Mouse (Mus musculus) heart, embryonic 13.5 days (tissue): ENCODE measurements around the gene Wfdc5. TPM values are rescaled to one million over a fixed set of nuclear protein-coding genes. Genes with fewer than 3 reads are reported as not detected.
A peak's percentile ranks its signal among the peaks of the same experiment; 100 is the strongest.

Experiments used
- ATAC-seq: fragments of 200-750 bp; cut with Nextera tagmentation; 2 replicates; pipeline ENCODE4 v1.8.0; 2017; ENCODE audit warnings: moderate TSS enrichment; ENCODE audit not compliant: insufficient number of reproducible peaks, low FRiP score, low TSS enrichment; ENCODE audit errors: extremely low read depth
- H3K27ac ChIP-seq: fragments of 300-500 bp; sonication (generic); replicated peaks from 2 replicates; pipeline ENCODE4 v1.5.1; 2015; ENCODE audit warnings: moderate library complexity, mild to moderate bottlenecking, inconsistent platforms
- H3K27me3 ChIP-seq: fragments of 300-500 bp; sonication (generic); replicated peaks from 2 replicates; pipeline ENCODE4 v1.6.1; 2015; ENCODE audit warnings: mild to moderate bottlenecking, inconsistent platforms
- H3K36me3 ChIP-seq: fragments of 300-500 bp; sonication (generic); 2 replicates; pipeline ENCODE4 v1.6.1; 2015; ENCODE audit warnings: mild to moderate bottlenecking, inconsistent platforms
- H3K4me1 ChIP-seq: fragments of 300-500 bp; sonication (generic); 2 replicates; pipeline ENCODE4 v1.6.1; 2015; ENCODE audit warnings: inconsistent platforms
- H3K4me2 ChIP-seq: fragments of 300-500 bp; sonication (generic); 2 replicates; pipeline ENCODE4 v1.6.1; 2015; ENCODE audit warnings: inconsistent platforms, mild to moderate bottlenecking, moderate library complexity
- H3K4me3 ChIP-seq: fragments of 300-500 bp; sonication (generic); 2 replicates; pipeline ENCODE4 v1.5.1; 2015; ENCODE audit warnings: moderate library complexity, mild to moderate bottlenecking, inconsistent platforms
- H3K9ac ChIP-seq: fragments of 300-500 bp; sonication (generic); 2 replicates; pipeline ENCODE4 v1.6.1; 2015; ENCODE audit warnings: inconsistent platforms, mild to moderate bottlenecking, moderate library complexity
- H3K9me3 ChIP-seq: fragments of 300-500 bp; sonication (generic); 2 replicates; pipeline ENCODE4 v1.6.1; 2016; ENCODE audit warnings: inconsistent platforms
- WGBS: fragments of 180-500 bp; shearing (Covaris S2); methylation state at CpG from one replicate; pipeline ENCODE4 v1.1.7; 2015; ENCODE audit warnings: mixed read lengths; 5-methylcytosine and 5-hydroxymethylcytosine counted together
- polyA plus RNA-seq: library from polyadenylated mRNA; unstranded; fragments of >200 nt; fragmentation: Nextera tagmentation; extraction: Ambion mirVana; gene quantifications from 2 replicates; pipeline ENCODE4 v1.2.1, GENCODE M21; 2015

Gene Wfdc5
- polyA plus RNA-seq, 1 experiment from 2014 or later: not detected

DNA sequence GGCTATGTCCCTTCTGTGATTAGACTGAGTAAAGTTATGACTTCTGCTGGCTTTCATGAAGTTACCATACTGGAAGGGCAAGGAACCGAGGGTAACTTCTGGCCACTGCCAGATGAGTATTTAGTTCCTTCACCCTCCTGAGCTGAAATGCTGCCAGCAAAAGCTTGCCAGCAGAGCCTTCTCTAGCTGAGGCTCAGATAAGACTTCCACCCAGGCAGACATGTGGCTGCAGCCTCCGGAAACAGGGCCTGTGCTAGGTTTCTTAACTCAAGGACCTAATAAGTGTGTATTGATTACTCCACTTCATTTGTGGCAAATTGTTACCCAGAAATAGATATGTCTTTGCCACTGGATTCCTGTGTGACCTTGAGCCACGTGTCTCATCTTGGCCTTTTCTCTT lies 9.1 kb downstream of the Wfdc5 start:
- Histone ChIP-seq H3K4me1 (peaks cover 38% of the 10 kb centered on the region), H3K4me2 (no peak overlapping the region), H3K9me3 (no peaks in the 10 kb centered on the region), H3K9ac (no peak overlapping the region), H3K4me3 (no peak overlapping the region), H3K36me3 (no peaks in the 10 kb centered on the region), H3K27ac (peak overlapping the region; percentile 43), H3K27me3 (peaks cover 68% of the 10 kb centered on the region)
- 23% methylated on average over 3 of the region's 3 CpGs for WGBS
- ATAC-seq: no peak

DNA sequence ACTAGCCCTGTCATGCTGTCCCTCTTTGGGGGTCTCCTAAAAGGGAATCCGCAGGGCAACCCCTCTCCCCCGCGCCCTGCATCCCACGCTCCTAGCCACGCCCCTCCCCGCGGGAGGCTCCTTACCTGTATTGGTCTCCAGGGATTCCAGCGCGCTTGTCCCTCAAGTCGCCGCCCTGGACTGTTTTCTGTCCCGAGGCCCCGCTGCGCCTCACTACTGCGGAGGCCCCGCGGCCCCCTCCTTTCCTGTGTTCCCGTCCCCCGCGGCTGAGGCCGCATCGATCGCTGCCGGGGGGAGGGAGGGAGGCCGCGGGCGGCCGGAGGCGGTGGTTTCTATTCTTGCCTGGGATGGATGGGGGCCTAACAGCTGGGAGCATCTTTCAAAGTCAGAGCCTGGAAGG lies 11.6 kb downstream of the Wfdc5 start, which contains the start of gene Kcns1:
Gene Kcns1 (minus strand): TSS at position 212 of the 400 bp plus-strand sequence.
- H3K4me2 ChIP-seq: peak within 1 kb of the TSS; percentile 73
- H3K36me3 ChIP-seq: no peaks in the 10 kb centered on the region
- 2% methylated on average over 29 of the region's 29 CpGs for WGBS
- H3K9ac ChIP-seq: peak within 1 kb of the TSS; percentile 71
- H3K4me3 ChIP-seq: peak within 1 kb of the TSS; percentile 47
- no peak within 1 kb of the TSS for H3K27ac ChIP-seq
- H3K4me1 ChIP-seq: peaks cover 46% of the 10 kb centered on the region
- ATAC-seq: no peak
- no peaks in the 10 kb centered on the region for H3K9me3 ChIP-seq
- H3K27me3 ChIP-seq: peaks cover 74% of the 10 kb centered on the region

DNA sequence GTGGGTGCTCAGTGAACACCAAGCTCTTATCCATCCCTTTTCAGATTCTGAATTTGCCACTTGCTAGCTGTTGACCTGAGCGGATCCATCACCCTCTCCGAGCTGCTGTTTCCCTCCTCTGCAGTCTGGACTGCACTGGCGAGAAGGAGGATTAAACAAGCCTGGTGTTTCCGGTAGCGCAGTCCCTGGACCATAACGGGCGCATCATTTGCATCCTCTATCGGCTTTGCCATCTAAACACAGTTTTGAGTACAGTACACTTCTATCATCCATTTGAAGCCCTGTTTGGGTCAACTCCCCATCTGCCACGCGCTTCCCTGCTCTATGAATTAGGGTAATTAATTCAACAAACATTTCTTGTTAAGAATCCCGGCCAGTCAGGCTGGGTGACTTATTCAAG lies 12.2 kb downstream of the Wfdc5 start:
- no peaks in the 10 kb centered on the region for H3K36me3 ChIP-seq
- no peak overlapping the region for H3K27ac ChIP-seq

DNA sequence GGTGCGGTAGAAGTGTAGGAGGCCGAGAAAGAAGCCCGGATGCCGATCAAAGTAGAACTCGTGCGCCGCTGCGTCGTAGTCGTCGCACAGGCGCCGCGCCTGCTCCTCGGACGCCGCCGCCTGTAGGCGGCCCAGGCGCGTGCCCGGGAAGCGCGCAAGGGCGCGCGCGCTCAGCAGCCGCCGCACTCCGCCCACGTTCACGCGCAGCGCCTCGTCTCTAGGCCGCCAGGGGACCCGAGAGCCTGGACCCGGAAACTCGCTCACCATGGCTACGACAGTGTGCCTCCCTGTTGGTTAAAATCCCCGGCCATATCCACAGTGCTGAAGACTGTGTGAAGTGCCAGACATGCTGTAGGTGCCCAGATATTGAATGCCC lies 14.0 kb downstream of the Wfdc5 start:
- H3K27me3 ChIP-seq: peaks cover 90% of the 10 kb centered on the region
- H3K9me3 ChIP-seq: no peaks in the 10 kb centered on the region
- H3K4me1 ChIP-seq: peaks cover 32% of the 10 kb centered on the region
- H3K9ac ChIP-seq: peak overlapping the region; percentile 50; the same call in 1 of the 2 replicates
- H3K4me3 ChIP-seq: peak overlapping the region; percentile 45
- no peaks in the 10 kb centered on the region for H3K36me3 ChIP-seq
- peak overlapping the region; percentile 67 for H3K4me2 ChIP-seq
- WGBS: 11% methylated on average over 28 of the region's 42 CpGs
- no peak overlapping the region for H3K27ac ChIP-seq
- ATAC-seq: no peak

More for the DNA sequence above, 12.2 kb downstream of the Wfdc5 start:
- 10% methylated on average over 11 of the region's 11 CpGs for WGBS
- H3K4me3 ChIP-seq: peak overlapping the region; percentile 47; the same call in 1 of the 2 replicates
- H3K9ac ChIP-seq: peak overlapping the region; percentile 71; the same call in 1 of the 2 replicates
- H3K9me3 ChIP-seq: no peaks in the 10 kb centered on the region
- H3K4me2 ChIP-seq: peak overlapping the region; percentile 73
- H3K27me3 ChIP-seq: peaks cover 80% of the 10 kb centered on the region
- ATAC-seq: no peak
- peaks cover 46% of the 10 kb centered on the region for H3K4me1 ChIP-seq

DNA sequence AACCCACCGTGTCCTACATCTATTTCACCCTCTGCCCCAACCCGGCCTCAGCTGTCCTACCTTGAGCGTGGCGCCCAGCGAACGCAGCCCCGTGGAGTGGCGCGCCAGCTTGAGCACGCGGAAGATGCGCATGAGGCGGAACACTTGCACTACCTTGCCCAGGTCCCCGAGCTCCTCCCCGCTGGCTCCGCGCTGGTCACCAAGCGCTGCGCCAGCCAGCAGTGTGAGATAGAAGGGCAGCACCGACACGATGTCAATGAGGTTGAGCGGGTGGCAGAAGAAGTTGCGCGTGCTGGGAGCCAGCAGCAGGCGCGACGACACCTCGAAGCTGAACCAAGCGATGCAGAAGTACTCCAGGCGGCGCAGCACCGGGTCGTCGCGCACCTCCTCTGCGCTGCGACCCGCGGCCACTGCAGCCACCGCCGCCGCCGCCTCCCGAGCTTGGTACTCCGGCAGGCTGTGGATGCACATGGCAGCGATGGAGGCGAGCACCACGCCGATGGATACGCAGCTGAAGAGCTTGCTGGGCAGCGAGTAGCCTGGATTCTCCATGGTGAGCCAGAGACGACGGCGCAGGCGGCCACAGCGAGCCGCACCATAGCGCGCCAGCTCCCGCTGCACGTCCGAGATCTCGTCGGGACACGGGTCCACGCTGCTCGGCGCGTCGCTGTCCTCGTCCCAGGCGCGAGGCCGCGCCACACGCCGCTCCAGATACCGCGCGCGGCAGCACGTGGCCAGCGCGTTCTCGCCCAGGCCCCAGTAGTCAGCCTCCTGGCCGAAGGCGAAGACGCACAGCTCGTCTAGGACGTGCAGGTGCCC lies 14.6 kb downstream of the Wfdc5 start:
- peak overlapping the region; percentile 45 for H3K4me3 ChIP-seq
- 13% methylated on average over 88 of the region's 90 CpGs for WGBS
- peak overlapping the region; percentile 50 for H3K9ac ChIP-seq
- peaks cover 27% of the 10 kb centered on the region for H3K4me1 ChIP-seq
- H3K27me3 ChIP-seq: peaks cover 96% of the 10 kb centered on the region
- H3K27ac ChIP-seq: no peak overlapping the region
- peak overlapping the region; percentile 67 for H3K4me2 ChIP-seq
- H3K9me3 ChIP-seq: no peaks in the 10 kb centered on the region
- no peaks in the 10 kb centered on the region for H3K36me3 ChIP-seq
- no peak for ATAC-seq

DNA sequence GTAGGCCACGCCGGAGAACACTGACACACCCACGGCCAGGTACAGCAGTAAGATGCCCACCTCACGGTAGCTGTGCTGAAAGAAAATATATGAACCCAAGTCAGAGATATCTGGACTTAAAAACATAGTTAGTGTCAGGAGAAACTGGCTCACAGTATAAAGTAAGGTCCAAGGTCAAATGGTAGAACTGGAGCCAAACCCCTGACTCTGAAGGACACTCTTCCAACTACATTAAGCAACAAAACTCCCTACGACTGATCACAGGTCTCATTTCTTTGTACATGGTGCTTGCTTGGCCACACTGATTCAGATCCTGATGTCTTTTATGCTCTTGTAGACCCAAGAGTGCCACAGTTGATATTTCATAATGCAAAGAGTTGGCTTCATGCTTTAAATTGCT lies 17.6 kb downstream of the Wfdc5 start:
- ATAC-seq: no peak
- H3K27me3 ChIP-seq: peaks cover 75% of the 10 kb centered on the region
- no peak overlapping the region for H3K4me3 ChIP-seq
- H3K4me2 ChIP-seq: no peak overlapping the region
- H3K36me3 ChIP-seq: no peaks in the 10 kb centered on the region
- H3K4me1 ChIP-seq: peaks cover 11% of the 10 kb centered on the region
- 82% methylated on average over 5 of the region's 5 CpGs for WGBS
- no peak overlapping the region for H3K9ac ChIP-seq
- H3K27ac ChIP-seq: no peak overlapping the region
- H3K9me3 ChIP-seq: no peaks in the 10 kb centered on the region

DNA sequence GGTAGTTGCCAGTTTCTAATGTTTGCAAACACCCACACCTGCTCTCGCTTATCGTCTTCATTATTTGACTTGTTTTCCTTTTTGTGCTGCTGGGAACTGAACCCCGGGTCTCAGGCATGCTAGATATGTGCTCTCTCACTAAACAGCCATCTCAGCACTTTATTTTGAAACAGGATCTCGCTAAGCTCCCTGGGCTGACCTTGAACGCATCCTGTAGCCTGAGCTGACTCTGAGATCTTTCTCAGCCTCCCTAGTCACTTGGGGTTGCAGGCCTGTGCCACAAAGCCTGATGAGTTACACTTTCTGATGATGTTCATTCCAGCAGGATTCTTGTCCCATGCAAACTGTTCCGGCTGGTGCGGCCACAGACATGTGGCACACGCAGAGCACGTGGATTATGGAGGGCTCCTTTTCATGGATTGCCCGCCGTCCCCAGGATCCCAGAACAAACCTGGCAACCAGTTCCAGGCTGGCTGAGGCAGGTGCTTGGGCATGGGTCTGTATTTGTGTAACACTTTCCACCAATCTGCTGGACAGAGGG lies 21.0 kb downstream of the Wfdc5 start:
- H3K9me3 ChIP-seq: no peaks in the 10 kb centered on the region
- peaks cover 4% of the 10 kb centered on the region for H3K36me3 ChIP-seq
- WGBS: 72% methylated on average over 11 of the region's 11 CpGs
- H3K4me2 ChIP-seq: no peak overlapping the region
- no peak overlapping the region for H3K27ac ChIP-seq
- no peaks in the 10 kb centered on the region for H3K4me1 ChIP-seq
- no peak overlapping the region for H3K4me3 ChIP-seq
- no peak for ATAC-seq
- H3K27me3 ChIP-seq: peaks cover 42% of the 10 kb centered on the region
- no peak overlapping the region for H3K9ac ChIP-seq

DNA sequence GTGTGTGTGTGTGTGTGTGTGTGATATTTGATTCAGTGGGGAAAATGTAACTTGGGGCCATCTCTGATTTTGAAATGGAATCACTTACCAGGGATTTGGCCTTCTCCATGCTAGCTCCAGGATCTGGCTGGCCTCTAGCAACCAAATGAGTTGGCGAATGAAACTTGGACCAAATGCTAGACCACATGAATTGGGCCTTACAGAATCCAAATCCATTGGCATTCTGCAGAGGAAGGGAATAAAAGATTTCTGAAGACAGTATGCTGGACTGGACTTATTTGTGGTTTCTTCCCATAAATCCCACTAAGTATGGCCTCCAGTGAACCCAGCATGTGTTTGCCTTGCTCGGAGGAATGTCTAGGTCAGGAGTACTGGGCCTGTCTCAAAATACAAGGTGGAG lies 23.7 kb downstream of the Wfdc5 start:
- Histone ChIP-seq H3K4me2 (no peak overlapping the region), H3K4me3 (no peak overlapping the region), H3K4me1 (no peaks in the 10 kb centered on the region), H3K27me3 (peaks cover 15% of the 10 kb centered on the region; the same call in 1 of the 2 replicates), H3K36me3 (peaks cover 26% of the 10 kb centered on the region), H3K27ac (no peak overlapping the region), H3K9me3 (no peaks in the 10 kb centered on the region), H3K9ac (no peak overlapping the region)
- 89% methylated on average over 2 of the region's 2 CpGs for WGBS
- no peak for ATAC-seq

DNA sequence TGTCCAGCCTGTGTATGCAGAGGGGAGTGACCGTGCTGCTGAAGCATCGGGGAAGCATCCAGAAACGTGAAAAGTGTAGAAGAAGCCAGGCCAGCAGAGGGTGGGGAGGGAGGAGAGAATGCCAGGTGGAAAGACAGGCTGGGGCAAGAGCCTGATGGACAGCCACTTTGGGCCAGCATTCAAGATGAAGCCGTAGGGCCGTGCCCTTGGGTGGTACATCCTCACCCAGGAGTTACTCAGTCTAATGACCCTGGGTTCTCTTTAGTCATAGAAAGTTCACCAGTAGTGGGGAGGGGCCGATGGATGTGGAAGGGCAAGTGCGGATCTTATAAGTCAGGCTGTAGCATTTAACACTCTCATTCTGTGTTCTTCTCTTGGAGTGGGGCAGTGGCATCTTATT lies 26.4 kb downstream of the Wfdc5 start:
- no peak overlapping the region for H3K4me3 ChIP-seq
- no peak for ATAC-seq
- peaks cover 50% of the 10 kb centered on the region for H3K36me3 ChIP-seq
- H3K4me1 ChIP-seq: no peaks in the 10 kb centered on the region
- H3K9ac ChIP-seq: no peak overlapping the region
- no peaks in the 10 kb centered on the region for H3K9me3 ChIP-seq
- H3K27ac ChIP-seq: no peak overlapping the region
- 81% methylated on average over 7 of the region's 7 CpGs for WGBS
- no peak overlapping the region for H3K4me2 ChIP-seq
- H3K27me3 ChIP-seq: no peaks in the 10 kb centered on the region

DNA sequence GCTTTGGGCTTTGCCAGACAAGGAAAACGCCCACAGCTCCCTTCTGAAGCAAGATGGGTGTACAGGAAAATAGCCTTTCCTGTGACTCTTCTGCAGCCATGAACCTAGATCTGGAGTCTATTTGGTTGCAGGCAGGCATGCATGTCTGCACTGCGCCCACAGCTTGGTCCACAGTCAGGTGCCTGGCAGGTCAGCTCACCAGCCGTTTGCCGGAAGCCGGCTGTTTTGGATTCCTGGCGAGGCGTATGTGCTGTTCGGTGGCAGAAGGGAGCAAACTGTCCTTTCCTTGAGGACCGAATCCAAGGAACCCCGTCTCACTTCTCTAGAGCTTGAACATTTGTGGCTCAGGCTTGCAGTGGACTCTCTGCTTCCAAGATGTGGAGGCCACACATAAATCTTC lies 28.5 kb downstream of the Wfdc5 start:
- ATAC-seq: no peak
- H3K4me3 ChIP-seq: no peak overlapping the region
- H3K27ac ChIP-seq: no peak overlapping the region
- no peak overlapping the region for H3K4me2 ChIP-seq
- WGBS: 87% methylated on average over 10 of the region's 10 CpGs
- peaks cover 50% of the 10 kb centered on the region for H3K36me3 ChIP-seq
- H3K9ac ChIP-seq: no peak overlapping the region
- no peaks in the 10 kb centered on the region for H3K27me3 ChIP-seq
- H3K4me1 ChIP-seq: peaks cover 21% of the 10 kb centered on the region
- H3K9me3 ChIP-seq: no peaks in the 10 kb centered on the region

DNA sequence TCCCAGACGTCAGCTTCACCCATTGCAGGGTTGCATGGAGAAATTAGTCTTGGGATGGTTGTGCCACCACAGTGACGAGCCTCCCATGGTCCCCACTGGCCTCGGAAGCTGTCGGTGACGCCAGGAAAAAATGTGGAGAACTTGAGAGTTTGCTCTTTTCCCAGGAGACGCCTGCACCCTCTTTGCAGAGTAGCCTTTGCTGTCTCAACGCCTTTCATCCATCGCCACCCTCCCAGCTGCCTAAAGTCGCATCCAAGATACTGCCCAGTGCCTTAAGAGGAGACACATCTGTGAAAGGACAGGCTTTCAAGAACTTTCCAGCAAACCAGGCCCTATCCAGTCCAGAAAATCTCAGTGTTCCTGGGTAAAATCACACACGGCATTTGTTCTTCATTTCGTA lies 30.2 kb downstream of the Wfdc5 start:
- Histone ChIP-seq H3K4me1 (peaks cover 24% of the 10 kb centered on the region), H3K9ac (no peak overlapping the region), H3K9me3 (no peaks in the 10 kb centered on the region), H3K4me3 (no peak overlapping the region), H3K4me2 (no peak overlapping the region), H3K36me3 (peaks cover 48% of the 10 kb centered on the region), H3K27me3 (no peaks in the 10 kb centered on the region), H3K27ac (no peak overlapping the region)
- 85% methylated on average over 11 of the region's 11 CpGs for WGBS
- no peak for ATAC-seq
